Mouse (Mus musculus) B cell, adult (primary cell): ENCODE data around the gene Mfsd4b4. TPM values are rescaled to one million over a fixed set of nuclear protein-coding genes. Genes with fewer than 3 reads are reported as not detected.

Experiments
- total RNA-seq: library from RNA; stranded (reverse); gene quantifications from 4 replicates; pipeline ENCODE4 v1.2.4, GENCODE M21; 2023; ENCODE audit not compliant: inconsistent age

Gene Mfsd4b4
- 3.4 to 4.4 TPM (median 3.8 TPM) in 4 replicates for total RNA-seq

DNA sequence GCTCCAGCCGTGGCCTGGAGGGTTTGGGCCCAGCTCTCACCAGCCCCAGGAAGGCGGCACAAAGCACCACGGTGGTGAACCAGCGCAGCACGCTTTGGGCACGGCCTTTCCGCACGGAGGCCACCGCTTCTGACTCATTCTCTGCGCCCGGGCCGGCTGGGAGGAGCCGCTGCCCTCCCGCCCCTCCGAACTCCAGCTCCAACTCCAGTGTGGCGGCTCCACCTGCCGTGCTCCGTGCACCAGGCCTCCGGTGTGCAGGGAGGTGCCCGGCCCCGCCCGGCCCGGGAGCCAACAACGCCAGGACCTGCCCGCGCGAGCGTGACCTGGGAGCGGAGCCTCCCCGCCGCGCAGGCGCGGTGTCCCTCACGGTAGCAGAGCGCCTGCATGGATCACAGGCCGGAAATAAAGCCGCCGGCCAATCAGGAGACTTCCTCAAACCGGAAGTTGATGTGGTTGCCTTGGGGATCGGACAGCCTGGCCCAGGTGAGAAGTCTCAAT lies at the start of gene Mfsd4b4:
TSS of gene Mfsd4b4 (minus strand) at position 365 of the 498 bp plus-strand sequence.

GRCm38 (mm10) chr10:39926616-39927139 lies 27.6 kb upstream of the Mfsd4b4 start, which contains the start of gene Mfsd4b2:
Mfsd4b2 (minus strand) TSS chr10:39926923.

Other genes with a start within 250 kb of the Mfsd4b4 start
- 35.7 to 47.3 TPM (median 44.2 TPM) in 4 replicates for gene Rev3l, start 167.1 kb downstream of the Mfsd4b4 start, total RNA-seq
- gene Mfsd4b2, start 27.7 kb upstream of the Mfsd4b4 start, total RNA-seq, result not detected in 4 replicates
- gene Mfsd4b3, start 60.9 kb upstream of the Mfsd4b4 start, total RNA-seq, result not detected in 4 replicates
- 0.60 TPM in 1 of 4 replicates, not detected in the others for gene Mfsd4b5, start 87.4 kb upstream of the Mfsd4b4 start, total RNA-seq
- gene Mfsd4b1, start 126.0 kb upstream of the Mfsd4b4 start, total RNA-seq, result not detected in 4 replicates
- 7.4 to 10.2 TPM (median 7.9 TPM) in 4 replicates for gene Slc16a10, start 243.0 kb upstream of the Mfsd4b4 start, total RNA-seq